ENCODE assay signal across 28 mouse cellular contexts in the genomic region with DNA sequence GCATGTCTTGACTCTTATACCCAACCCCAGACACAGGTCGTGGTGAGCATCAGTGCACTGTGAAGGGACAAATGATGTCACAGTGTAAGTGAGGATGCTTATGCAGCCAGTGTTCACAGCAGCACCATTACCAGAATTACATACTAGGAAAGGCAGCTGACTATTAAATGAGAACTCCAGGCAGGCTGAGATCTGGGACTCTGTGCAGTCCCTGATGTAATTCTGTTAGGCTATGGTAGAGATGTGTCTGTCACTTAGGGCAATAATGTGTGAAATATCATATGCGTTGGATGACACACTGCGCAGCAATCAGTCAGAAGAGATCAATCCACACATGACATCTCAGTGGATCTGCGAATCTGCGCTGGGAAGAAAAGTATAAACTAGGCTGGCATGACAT. TPM values are rescaled to one million over a fixed set of nuclear protein-coding genes. Genes with fewer than 3 reads are reported as not detected.
DNase-seq lines count a peak whose midpoint lies in the region; ATAC-seq lines count a peak whose summit lies in the region.
"Had no signal": no experiment of that assay in that cellular context is flagged by ENCODE, and none has a peak within 500 bp of the region (broad histone marks: within the 10 kb centered on the region; RNA-seq: fewer than 3 reads in every experiment).

No protein-coding gene starts in this region.

- no peaks in the 10 kb centered on the region for H3K27me3 ChIP-seq in hindbrain, embryonic 13.5 days
- H3K27me3 ChIP-seq in hindbrain, embryonic 10.5 days (ENCODE audit: insufficient read depth, poor library complexity, severe bottlenecking), result no peaks in the 10 kb centered on the region
- H3K27me3 ChIP-seq in midbrain, embryonic 15.5 days (replicated peaks), result no peaks in the 10 kb centered on the region
- no peaks in the 10 kb centered on the region for H3K27me3 ChIP-seq in midbrain, embryonic 10.5 days (ENCODE audit: low read depth, poor library complexity, severe bottlenecking)
- no peaks in the 10 kb centered on the region for H3K27me3 ChIP-seq in hindbrain, embryonic 16.5 days (replicated peaks; ENCODE audit: control insufficient read depth, insufficient read depth, low read length)
- H3K27me3 ChIP-seq in liver, embryonic 16.5 days (ENCODE audit: control insufficient read depth, insufficient read depth, low read depth, low read length), result no peaks in the 10 kb centered on the region; the same call in 1 of the 2 replicates
- H3K27me3 ChIP-seq: CH12.LX; heart, embryonic 13.5 days; limb, embryonic 12.5 days; Patski had no signal

- H3K36me3 ChIP-seq in hindbrain, embryonic 13.5 days, result no peaks in the 10 kb centered on the region
- no peaks in the 10 kb centered on the region for H3K36me3 ChIP-seq in hindbrain, embryonic 10.5 days
- no peaks in the 10 kb centered on the region for H3K36me3 ChIP-seq in midbrain, embryonic 15.5 days (replicated peaks)
- H3K36me3 ChIP-seq in midbrain, embryonic 10.5 days, result no peaks in the 10 kb centered on the region
- no peaks in the 10 kb centered on the region for H3K36me3 ChIP-seq in hindbrain, embryonic 16.5 days (ENCODE audit: control insufficient read depth, insufficient read depth, low read length)
- no peaks in the 10 kb centered on the region for H3K36me3 ChIP-seq in liver, embryonic 16.5 days (ENCODE audit: control insufficient read depth, insufficient read depth)
- H3K36me3 ChIP-seq: G1E; heart, embryonic 13.5 days; limb, embryonic 12.5 days had no signal

- no peak overlapping the region for H3K4me2 ChIP-seq in hindbrain, embryonic 13.5 days
- H3K4me2 ChIP-seq in midbrain, embryonic 15.5 days, result no peak overlapping the region
- H3K4me2 ChIP-seq in hindbrain, embryonic 16.5 days (ENCODE audit: low read length), result no peak overlapping the region
- H3K4me2 ChIP-seq in liver, embryonic 16.5 days (ENCODE audit: low read depth, low read length), result no peak overlapping the region
- H3K4me2 ChIP-seq: heart, embryonic 13.5 days; limb, embryonic 12.5 days had no signal

- H3K27ac ChIP-seq in hindbrain, embryonic 13.5 days, result peak overlapping the region; percentile 12; the same call in 1 of the 2 replicates
- no peak overlapping the region for H3K27ac ChIP-seq in hindbrain, embryonic 10.5 days
- no peak overlapping the region for H3K27ac ChIP-seq in midbrain, embryonic 15.5 days
- H3K27ac ChIP-seq in midbrain, embryonic 10.5 days (replicated peaks), result no peak overlapping the region
- H3K27ac ChIP-seq in hindbrain, embryonic 16.5 days (ENCODE audit: low read depth, low read length), result no peak overlapping the region
- H3K27ac ChIP-seq in liver, embryonic 16.5 days (ENCODE audit: low read length), result peak overlapping the region; percentile 57
- H3K27ac ChIP-seq: gastrocnemius, adult 2 months; heart, embryonic 13.5 days; limb, embryonic 12.5 days had no signal

- H3K4me1 ChIP-seq in hindbrain, embryonic 13.5 days (replicated peaks), result peaks cover 17% of the 10 kb centered on the region
- H3K4me1 ChIP-seq in hindbrain, embryonic 10.5 days (replicated peaks), result peaks cover 35% of the 10 kb centered on the region
- H3K4me1 ChIP-seq in midbrain, embryonic 15.5 days, result peaks cover 8% of the 10 kb centered on the region
- peaks cover 26% of the 10 kb centered on the region for H3K4me1 ChIP-seq in midbrain, embryonic 10.5 days
- H3K4me1 ChIP-seq in hindbrain, embryonic 16.5 days (ENCODE audit: control insufficient read depth, insufficient read depth, low read depth, low read length), result peaks cover 7% of the 10 kb centered on the region
- H3K4me1 ChIP-seq in liver, embryonic 16.5 days (ENCODE audit: control insufficient read depth, low read depth, low read length), result peaks cover 53% of the 10 kb centered on the region

- no peak overlapping the region for H3K4me3 ChIP-seq in hindbrain, embryonic 13.5 days
- H3K4me3 ChIP-seq in hindbrain, embryonic 10.5 days, result no peak overlapping the region
- no peak overlapping the region for H3K4me3 ChIP-seq in midbrain, embryonic 15.5 days
- H3K4me3 ChIP-seq in midbrain, embryonic 10.5 days, result no peak overlapping the region
- no peak overlapping the region for H3K4me3 ChIP-seq in hindbrain, embryonic 16.5 days (ENCODE audit: low read length)
- H3K4me3 ChIP-seq in liver, embryonic 16.5 days (ENCODE audit: low read depth, low read length), result no peak overlapping the region
- H3K4me3 ChIP-seq: gastrocnemius, adult 2 months; heart, embryonic 13.5 days; limb, embryonic 12.5 days had no signal

- H3K9ac ChIP-seq in hindbrain, embryonic 13.5 days, result no peak overlapping the region
- H3K9ac ChIP-seq in midbrain, embryonic 15.5 days, result no peak overlapping the region
- no peak overlapping the region for H3K9ac ChIP-seq in hindbrain, embryonic 16.5 days (ENCODE audit: low read depth, low read length)
- H3K9ac ChIP-seq in liver, embryonic 16.5 days (ENCODE audit: low read depth, low read length), result peak overlapping the region; percentile 5
- H3K9ac ChIP-seq: heart, embryonic 13.5 days; limb, embryonic 12.5 days had no signal

- ATAC-seq in hindbrain, embryonic 13.5 days (ENCODE audit: low FRiP score), result peak; percentile 40
- peak; percentile 56 for ATAC-seq in midbrain, embryonic 15.5 days (replicated peaks)
- ATAC-seq in hindbrain, embryonic 16.5 days, result peak; percentile 54
- ATAC-seq in liver, embryonic 16.5 days (ENCODE audit: low read depth), result no peak
- ATAC-seq: Patski had no signal

- WGBS in hindbrain, embryonic 13.5 days, result 78% methylated on average over 5 of the region's 5 CpGs
- whole genome bisulfite sequencing in hindbrain, embryonic 10.5 days, result 95% methylated on average over 5 of the region's 5 CpGs
- WGBS in midbrain, embryonic 15.5 days, result 79% methylated on average over 5 of the region's 5 CpGs
- WGBS in midbrain, embryonic 10.5 days, result 89% methylated on average over 5 of the region's 5 CpGs
- 72% methylated on average over 5 of the region's 5 CpGs for WGBS in hindbrain, embryonic 16.5 days
- WGBS in liver, embryonic 16.5 days (ENCODE audit: insufficient replicate concordance), result 88% methylated on average over 5 of the region's 5 CpGs

- DNase-seq in hindbrain, embryonic 10.5 days (ENCODE audit: low spot score), result no peak
- no peak for DNase-seq in midbrain, embryonic 10.5 days (ENCODE audit: low spot score)
- no peak for DNase-seq in cerebellum, postnatal 4 days (ENCODE audit: low spot score in 2 of 2)
- DNase-seq: adrenal gland, postnatal 36 days; B cell, adult 2 months; cerebellum, adult 11 months; cerebellum, adult 9-11 months; gastrocnemius, adult 2 months; heart, postnatal 14 days; kidney, adult 11 months; kidney, postnatal 4 days; lung, adult 2 months; right cerebral cortex, adult 18-20 months; right cerebral cortex, postnatal 4 days; thymus, postnatal 25 days had no signal

- H3K9me3 ChIP-seq in hindbrain, embryonic 13.5 days, result no peaks in the 10 kb centered on the region
- H3K9me3 ChIP-seq in hindbrain, embryonic 10.5 days, result no peaks in the 10 kb centered on the region
- no peaks in the 10 kb centered on the region for H3K9me3 ChIP-seq in midbrain, embryonic 15.5 days
- H3K9me3 ChIP-seq in midbrain, embryonic 10.5 days (replicated peaks), result no peaks in the 10 kb centered on the region
- H3K9me3 ChIP-seq in hindbrain, embryonic 16.5 days (ENCODE audit: control insufficient read depth, low read length), result no peaks in the 10 kb centered on the region
- H3K9me3 ChIP-seq in liver, embryonic 16.5 days (replicated peaks; ENCODE audit: control insufficient read depth, low read length), result no peaks in the 10 kb centered on the region
- H3K9me3 ChIP-seq: G1E; heart, embryonic 13.5 days; limb, embryonic 12.5 days had no signal

RNA-seq across cellular contexts. Expression of a gene that starts 55.7 kb away (rescaled TPM):
- not detected in 2 replicates for polyA plus RNA-seq in hindbrain, embryonic 13.5 days (2015; fragmentation: Nextera tagmentation; extraction: Ambion mirVana)
- polyA plus RNA-seq in hindbrain, embryonic 10.5 days (2016; fragmentation: Nextera tagmentation; extraction: Ambion mirVana), result not detected in 2 replicates
- not detected in 2 replicates for polyA plus RNA-seq in midbrain, embryonic 15.5 days (2015; fragmentation: Nextera tagmentation; extraction: Ambion mirVana)
- polyA plus RNA-seq in midbrain, embryonic 10.5 days (2016; fragmentation: Nextera tagmentation; extraction: Ambion mirVana), result not detected in 2 replicates
- 0.06 and 0.09 TPM in 2 replicates for polyA plus RNA-seq in hindbrain, embryonic 16.5 days (2015; fragmentation: Nextera tagmentation; extraction: Ambion mirVana)
- not detected in 2 replicates for polyA plus RNA-seq in liver, embryonic 16.5 days (2015; fragmentation: Nextera tagmentation; extraction: Ambion mirVana)
- polyA plus RNA-seq: embryonic facial prominence, embryonic 11.5 days; forebrain, embryonic 11.5 days; G1E; heart, embryonic 13.5 days; kidney, embryonic 16.5 days; limb, embryonic 12.5 days; lung, adult 2 months; Patski; stomach, embryonic 14.5 days had no signal

Comparison
In these comparisons a context has a peak if more than half of its experiments do, and no peak if none do; other contexts are left out.
1. H3K27ac ChIP-seq: peak in hindbrain, embryonic 13.5 days (single experiment) and liver, embryonic 16.5 days (single experiment); none in hindbrain, embryonic 10.5 days (single experiment), midbrain, embryonic 15.5 days (single experiment), midbrain, embryonic 10.5 days (single experiment) and hindbrain, embryonic 16.5 days (single experiment).